Mouse (Mus musculus) erythroblast, embryonic 14.5 days (primary cell): Measurements from ENCODE around the gene Arhgap8.

Source experiments
- GATA1 ChIP-seq: IDR thresholded peaks from 2 replicates; pipeline ENCODE4 v1.6.1; 2012; ENCODE audit warnings: low read length, inconsistent platforms, mixed read lengths
- TAL1 ChIP-seq: IDR thresholded peaks from 3 replicates; pipeline ENCODE4 v1.6.1; 2012; ENCODE audit warnings: low read length, inconsistent platforms, mixed read lengths

- TF ChIP-seq GATA1 (no peak), TAL1 (no peak)
These were observed 43.6 kb downstream of the Arhgap8 start for GRCm38 (mm10) chr15:84763423-84763812.
